Mouse (Mus musculus) neural tube, embryonic 14.5 days (tissue): Measurements from ENCODE around the gene Mttp. TPM values are rescaled to one million over a fixed set of nuclear protein-coding genes. Genes with fewer than 3 reads are reported as not detected.

ENCODE experiments used
- ATAC-seq: fragments of 200-750 bp; cut with Nextera tagmentation; 2 replicates; pipeline ENCODE4 v1.8.0; 2017; ENCODE audit warnings: low read depth, mild to moderate bottlenecking, moderate TSS enrichment, moderate library complexity
- H3K27ac ChIP-seq: fragments of 300-500 bp; sonication (generic); 2 replicates; pipeline ENCODE4 v1.5.1; 2014; ENCODE audit warnings: low read depth, mild to moderate bottlenecking, control low read depth, low read length, moderate library complexity, mixed read lengths
- H3K27me3 ChIP-seq: fragments of 300-500 bp; sonication (generic); 2 replicates; pipeline ENCODE4 v1.6.1; 2014; ENCODE audit warnings: low read length; ENCODE audit not compliant: control insufficient read depth, insufficient read depth
- H3K36me3 ChIP-seq: fragments of 300-500 bp; sonication (generic); 2 replicates; pipeline ENCODE4 v1.6.1; 2014; ENCODE audit warnings: low read length, mixed read lengths; ENCODE audit not compliant: control insufficient read depth, insufficient read depth
- H3K4me1 ChIP-seq: fragments of 300-500 bp; sonication (generic); 2 replicates; pipeline ENCODE4 v1.6.1; 2014; ENCODE audit warnings: low read length; ENCODE audit not compliant: control insufficient read depth, insufficient read depth
- H3K4me2 ChIP-seq: fragments of 300-500 bp; sonication (generic); 2 replicates; pipeline ENCODE4 v1.6.1; 2014; ENCODE audit warnings: mild to moderate bottlenecking, low read depth, low read length, control low read depth
- H3K4me3 ChIP-seq: fragments of 300-500 bp; sonication (generic); 2 replicates; pipeline ENCODE4 v1.5.1; 2014; ENCODE audit warnings: low read depth, low read length, control low read depth, mixed read lengths
- H3K9ac ChIP-seq: fragments of 300-500 bp; sonication (generic); replicated peaks from 2 replicates; pipeline ENCODE4 v1.6.1; 2014; ENCODE audit warnings: low read depth, mild to moderate bottlenecking, control low read depth, low read length, mixed read lengths
- H3K9me3 ChIP-seq: fragments of 300-500 bp; sonication (generic); 2 replicates; pipeline ENCODE4 v1.6.1; 2016; ENCODE audit warnings: low read length; ENCODE audit not compliant: control insufficient read depth
- WGBS: fragments of 180-500 bp; shearing (Covaris S2); extraction: QIAGEN DNeasy Blood & Tissue Kit; methylation state at CpG from one replicate; pipeline ENCODE4 v1.1.7; 2014; 5-methylcytosine and 5-hydroxymethylcytosine counted together
- polyA plus RNA-seq: library from polyadenylated mRNA; unstranded; fragments of >200 nt; fragmentation: Nextera tagmentation; extraction: Ambion mirVana; gene quantifications from 2 replicates; pipeline ENCODE4 v1.2.1, GENCODE M21; 2014

Mttp gene
- polyA plus RNA-seq, 1 experiment from 2014 or later: 9.0 TPM

GRCm38 (mm10) chr3:138123842-138124241 is 20.9 kb downstream of the Mttp start:
- H3K4me1 ChIP-seq: no peaks in the 10 kb centered on the region
- H3K4me2 ChIP-seq: no peak overlapping the region
- H3K27me3 ChIP-seq: no peaks in the 10 kb centered on the region
- H3K9ac ChIP-seq: no peak overlapping the region
- no peaks in the 10 kb centered on the region for H3K9me3 ChIP-seq
- no peak overlapping the region for H3K27ac ChIP-seq
- 86% methylated on average over 10 of the region's 10 CpGs for WGBS
- H3K4me3 ChIP-seq: no peak overlapping the region
- no peak for ATAC-seq
- no peaks in the 10 kb centered on the region for H3K36me3 ChIP-seq

GRCm38 (mm10) chr3:138121461-138121860 is 23.3 kb downstream of the Mttp start:
- Histone ChIP-seq H3K27ac (no peak overlapping the region), H3K4me1 (no peaks in the 10 kb centered on the region), H3K36me3 (no peaks in the 10 kb centered on the region), H3K4me3 (no peak overlapping the region), H3K9me3 (no peaks in the 10 kb centered on the region), H3K27me3 (no peaks in the 10 kb centered on the region), H3K9ac (no peak overlapping the region), H3K4me2 (no peak overlapping the region)
- no peak for ATAC-seq
- WGBS: 95% methylated on average over 2 of the region's 2 CpGs

GRCm38 (mm10) chr3:138119444-138120105 is 25.2 kb downstream of the Mttp start:
- Histone ChIP-seq H3K4me1 (no peaks in the 10 kb centered on the region), H3K27ac (no peak overlapping the region), H3K9me3 (no peaks in the 10 kb centered on the region), H3K36me3 (no peaks in the 10 kb centered on the region), H3K9ac (no peak overlapping the region), H3K27me3 (no peaks in the 10 kb centered on the region), H3K4me2 (no peak overlapping the region), H3K4me3 (no peak overlapping the region)
- WGBS: 95% methylated on average over 16 of the region's 16 CpGs
- ATAC-seq: no peak

GRCm38 (mm10) chr3:138118831-138119230 is 25.9 kb downstream of the Mttp start:
- Histone ChIP-seq H3K27ac (no peak overlapping the region), H3K27me3 (no peaks in the 10 kb centered on the region), H3K9ac (no peak overlapping the region), H3K4me3 (no peak overlapping the region), H3K4me2 (no peak overlapping the region), H3K4me1 (no peaks in the 10 kb centered on the region), H3K9me3 (no peaks in the 10 kb centered on the region), H3K36me3 (no peaks in the 10 kb centered on the region)
- no peak for ATAC-seq
- 75% methylated on average over 14 of the region's 14 CpGs for WGBS

- Histone ChIP-seq H3K9ac (no peak overlapping the region), H3K4me2 (no peak overlapping the region), H3K27ac (no peak overlapping the region), H3K36me3 (no peaks in the 10 kb centered on the region), H3K4me1 (no peaks in the 10 kb centered on the region), H3K9me3 (no peaks in the 10 kb centered on the region), H3K27me3 (no peaks in the 10 kb centered on the region), H3K4me3 (no peak overlapping the region)
- ATAC-seq: no peak
- WGBS: 79% methylated on average over 6 of the region's 6 CpGs
Measured at GRCm38 (mm10) chr3:138118392-138118791, 26.4 kb downstream of the Mttp start.

GRCm38 (mm10) chr3:138116871-138117270 is 27.9 kb downstream of the Mttp start:
- H3K36me3 ChIP-seq: no peaks in the 10 kb centered on the region
- no peak for ATAC-seq
- H3K4me3 ChIP-seq: no peak overlapping the region
- H3K27me3 ChIP-seq: no peaks in the 10 kb centered on the region
- no peak overlapping the region for H3K9ac ChIP-seq
- no peaks in the 10 kb centered on the region for H3K9me3 ChIP-seq
- H3K4me2 ChIP-seq: no peak overlapping the region
- 94% methylated on average over 4 of the region's 4 CpGs for WGBS
- H3K4me1 ChIP-seq: no peaks in the 10 kb centered on the region
- H3K27ac ChIP-seq: no peak overlapping the region

GRCm38 (mm10) chr3:138114106-138114505 is 30.7 kb downstream of the Mttp start:
- no peak overlapping the region for H3K4me3 ChIP-seq

GRCm38 (mm10) chr3:138110910-138111782 is 33.6 kb downstream of the Mttp start:
- no peaks in the 10 kb centered on the region for H3K4me1 ChIP-seq
- H3K4me3 ChIP-seq: no peak overlapping the region
- H3K9me3 ChIP-seq: no peaks in the 10 kb centered on the region
- WGBS: 92% methylated on average over 19 of the region's 19 CpGs
- H3K36me3 ChIP-seq: no peaks in the 10 kb centered on the region
- H3K4me2 ChIP-seq: no peak overlapping the region
- ATAC-seq: no peak; the same call in 1 of the 2 replicates
- H3K9ac ChIP-seq: no peak overlapping the region
- H3K27ac ChIP-seq: no peak overlapping the region
- H3K27me3 ChIP-seq: no peaks in the 10 kb centered on the region

More at GRCm38 (mm10) chr3:138114106-138114505, 30.7 kb downstream of the Mttp start:
- WGBS: 83% methylated on average over 17 of the region's 17 CpGs
- no peaks in the 10 kb centered on the region for H3K27me3 ChIP-seq
- H3K9ac ChIP-seq: no peak overlapping the region
- ATAC-seq: no peak
- no peaks in the 10 kb centered on the region for H3K4me1 ChIP-seq
- no peak overlapping the region for H3K27ac ChIP-seq
- H3K9me3 ChIP-seq: no peaks in the 10 kb centered on the region
- no peaks in the 10 kb centered on the region for H3K36me3 ChIP-seq
- no peak overlapping the region for H3K4me2 ChIP-seq

GRCm38 (mm10) chr3:138106887-138107286 is 37.9 kb downstream of the Mttp start:
- H3K27ac ChIP-seq: no peak overlapping the region
- H3K9ac ChIP-seq: no peak overlapping the region
- WGBS: 95% methylated on average over 10 of the region's 10 CpGs
- H3K4me3 ChIP-seq: no peak overlapping the region
- no peaks in the 10 kb centered on the region for H3K27me3 ChIP-seq
- H3K9me3 ChIP-seq: no peaks in the 10 kb centered on the region
- no peaks in the 10 kb centered on the region for H3K4me1 ChIP-seq
- no peak overlapping the region for H3K4me2 ChIP-seq
- H3K36me3 ChIP-seq: no peaks in the 10 kb centered on the region
- no peak for ATAC-seq
